ENCODE assay signal across 14 mouse cellular contexts in the genomic region with DNA sequence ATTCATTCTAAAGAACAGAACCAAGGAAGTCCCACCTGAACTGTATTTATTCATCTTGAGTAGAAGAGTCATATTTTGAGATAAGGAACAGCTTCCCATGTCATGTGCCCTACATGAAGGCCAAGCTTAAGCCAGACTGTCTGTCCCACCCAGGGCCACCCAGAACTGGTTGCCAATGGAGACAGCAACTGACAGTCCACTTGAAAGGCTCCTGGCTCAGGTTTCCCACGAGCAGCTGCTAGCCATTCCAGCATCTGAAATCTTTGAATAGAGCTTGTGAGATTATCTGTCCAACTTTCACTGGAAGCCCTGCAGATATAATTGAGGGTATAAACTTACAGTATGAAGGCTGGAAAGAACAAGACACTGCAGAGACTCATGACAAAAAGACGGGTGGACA.
DNase-seq lines count a peak whose midpoint lies in the region; ATAC-seq and TF ChIP-seq lines count a peak whose summit lies in the region.
"Had no signal": no experiment of that assay in that cellular context is flagged by ENCODE, and none has a peak within 500 bp of the region (broad histone marks: within the 10 kb centered on the region; RNA-seq: fewer than 3 reads in every experiment).

No protein-coding gene starts in this region.

- 2% methylated on average over 2 of the region's 2 CpGs for WGBS in cerebellum, adult 2 months
- WGBS in embryonic facial prominence, embryonic 14.5 days = 21% methylated on average over 2 of the region's 2 CpGs

- peak; percentile 17 to 23 for DNase-seq in cerebellum, postnatal 14 days
- no peak for DNase-seq in cerebellum, adult 2 months
- peak; percentile 53 for DNase-seq in left cerebral cortex, postnatal 4 days
- DNase-seq in left cerebral cortex, adult 11 months (ENCODE audit: low spot score) = no peak
- peak; percentile 83 for DNase-seq in embryonic facial prominence, embryonic 14.5 days (ENCODE audit: low spot score)
- no peak for DNase-seq in right cerebral cortex, postnatal 14 days
- DNase-seq in B cell, adult 2 months = no peak
- DNase-seq: cerebellum, postnatal 25 days; thymus, adult 2 months had no signal

- no peaks in the 10 kb centered on the region for H3K4me1 ChIP-seq in cerebellum, adult 2 months (ENCODE audit: control insufficient read depth, insufficient read depth, low read length)
- no peaks in the 10 kb centered on the region for H3K4me1 ChIP-seq in embryonic facial prominence, embryonic 14.5 days (ENCODE audit: control insufficient read depth, insufficient read depth, low read length)
- H3K4me1 ChIP-seq: neural tube, embryonic 15.5 days had no signal

- no peak overlapping the region for H3K4me2 ChIP-seq in embryonic facial prominence, embryonic 14.5 days (ENCODE audit: low read depth, low read length)
- peak overlapping the region; percentile 32 for H3K4me2 ChIP-seq in myocyte (ENCODE audit: low read depth)
- H3K4me2 ChIP-seq: heart, embryonic 12.5 days; neural tube, embryonic 15.5 days had no signal

- no peak overlapping the region for H3K27ac ChIP-seq in cerebellum, adult 2 months (ENCODE audit: insufficient read depth, low read length)
- no peak overlapping the region for H3K27ac ChIP-seq in embryonic facial prominence, embryonic 14.5 days (replicated peaks; ENCODE audit: low read depth, low read length)
- H3K27ac ChIP-seq: neural tube, embryonic 15.5 days had no signal

- TF ChIP-seq CTCF in cerebellum, adult 2 months (IDR thresholded peaks at IDR 0.05; ENCODE audit: borderline replicate concordance, insufficient read depth, low read depth, low read length) = no peak

- ATAC-seq in embryonic facial prominence, embryonic 14.5 days (ENCODE audit: low read depth) = peak; percentile 95
- ATAC-seq: lung, postnatal 0 days had no signal

- H3K9me3 ChIP-seq in embryonic facial prominence, embryonic 14.5 days (ENCODE audit: control insufficient read depth, low read length) = no peaks in the 10 kb centered on the region
- H3K9me3 ChIP-seq: G1E; heart, embryonic 12.5 days; neural tube, embryonic 15.5 days had no signal

- H3K36me3 ChIP-seq in embryonic facial prominence, embryonic 14.5 days (ENCODE audit: control insufficient read depth, insufficient read depth, low read length) = no peaks in the 10 kb centered on the region
- no peaks in the 10 kb centered on the region for H3K36me3 ChIP-seq in myocyte (ENCODE audit: control insufficient read depth, insufficient read depth)
- H3K36me3 ChIP-seq: G1E; heart, embryonic 12.5 days; neural tube, embryonic 15.5 days had no signal

- no peak overlapping the region for H3ac ChIP-seq in myocyte (ENCODE audit: control insufficient read depth, insufficient read length)

- H3K79me2 ChIP-seq in myocyte (ENCODE audit: control insufficient read depth, insufficient read depth) = no peaks in the 10 kb centered on the region

- no peak overlapping the region for H3K9ac ChIP-seq in embryonic facial prominence, embryonic 14.5 days (ENCODE audit: low read depth, low read length)
- H3K9ac ChIP-seq: heart, embryonic 12.5 days; neural tube, embryonic 15.5 days had no signal

- H3K4me3 ChIP-seq in cerebellum, adult 2 months (replicated peaks; ENCODE audit: insufficient read depth, low read depth, low read length) = no peak overlapping the region
- H3K4me3 ChIP-seq in embryonic facial prominence, embryonic 14.5 days (ENCODE audit: low read depth, low read length) = no peak overlapping the region
- H3K4me3 ChIP-seq in myocyte = no peak overlapping the region
- H3K4me3 ChIP-seq: heart, embryonic 12.5 days; neural tube, embryonic 15.5 days had no signal

- H3K27me3 ChIP-seq in cerebellum, adult 2 months (ENCODE audit: control insufficient read depth, insufficient read depth, low read length) = no peaks in the 10 kb centered on the region
- no peaks in the 10 kb centered on the region for H3K27me3 ChIP-seq in embryonic facial prominence, embryonic 14.5 days (replicated peaks; ENCODE audit: control insufficient read depth, insufficient read depth, low read length)
- H3K27me3 ChIP-seq in myocyte (ENCODE audit: control insufficient read depth, insufficient read depth, insufficient read length) = no peaks in the 10 kb centered on the region
- H3K27me3 ChIP-seq: heart, embryonic 12.5 days; neural tube, embryonic 15.5 days had no signal

- no peak for TF ChIP-seq POLR2A in cerebellum, adult 2 months (IDR thresholded peaks at IDR 0.05; ENCODE audit: borderline replicate concordance, insufficient read depth, low read length)
- TF ChIP-seq POLR2A in myocyte (IDR thresholded peaks at IDR 0.05; ENCODE audit: insufficient read length, low read depth) = no peak

- intact Hi-C loops in left cerebral cortex, postnatal 4 days (cut with DNase I) = no loop called here

TF ChIP-seq in myocyte, 11 proteins besides CTCF, POLR2A, EP300 and RAD21:
- TF ChIP-seq TCF12 (IDR thresholded peaks at IDR 0.05; ENCODE audit: insufficient read depth, poor library complexity, severe bottlenecking) (peak; percentile 52), TCF3 (IDR thresholded peaks at IDR 0.05; ENCODE audit: insufficient read length, low read depth) (peak; percentile 43), MYOG (IDR thresholded peaks at IDR 0.05; ENCODE audit: control insufficient read depth in 1 of 3, insufficient read depth in 1 of 3, insufficient read length in 2 of 3, low read depth in 2 of 3) (peak; percentile 74 to 96 (median 94)), MYOD1 (IDR thresholded peaks at IDR 0.05; ENCODE audit: control insufficient read depth in 1 of 3, insufficient read length in 2 of 3, low read depth in 2 of 3) (peak; percentile 80 to 89 (median 80)), SRF (IDR thresholded peaks at IDR 0.05; ENCODE audit: control insufficient read depth, insufficient read length, low read depth) (no peak)

Comparison
In these comparisons a context has a peak if more than half of its experiments do, and no peak if none do; other contexts are left out.
1. DNase-seq: peak in cerebellum, postnatal 14 days (2 of 2), left cerebral cortex, postnatal 4 days (single experiment) and embryonic facial prominence, embryonic 14.5 days (single experiment); none in cerebellum, adult 2 months (0 of 2), left cerebral cortex, adult 11 months (single experiment), right cerebral cortex, postnatal 14 days (single experiment) and B cell, adult 2 months (0 of 2).